Mouse (Mus musculus): ENCODE measurements around the gene Rora. TPM values are rescaled to one million over a fixed set of nuclear protein-coding genes. Genes with fewer than 3 reads are reported as not detected.

The Rora gene
- total RNA-seq, 2 experiments from 2014 or later, result 0.15 to 0.32 TPM

GRCm38 (mm10) chr9:68874544-68874943 lies 221.0 kb downstream of the Rora start:
- ATAC-seq (replicated peaks; ENCODE audit: poor library complexity, severe bottlenecking), result no peak

GRCm38 (mm10) chr9:68875791-68876190 lies 222.2 kb downstream of the Rora start:
- ATAC-seq (replicated peaks; ENCODE audit: poor library complexity, severe bottlenecking), result no peak

GRCm38 (mm10) chr9:68876289-68876688 lies 222.7 kb downstream of the Rora start:
- peak; percentile 65 for ATAC-seq (replicated peaks; ENCODE audit: poor library complexity, severe bottlenecking)

GRCm38 (mm10) chr9:68881896-68882295 lies 228.3 kb downstream of the Rora start:
- no peak for ATAC-seq (replicated peaks; ENCODE audit: poor library complexity, severe bottlenecking)

GRCm38 (mm10) chr9:68883005-68883404 lies 229.4 kb downstream of the Rora start:
- ATAC-seq (replicated peaks; ENCODE audit: poor library complexity, severe bottlenecking), result peak; percentile 53; the same call in 1 of the 2 replicates

GRCm38 (mm10) chr9:68883687-68884086 lies 230.1 kb downstream of the Rora start:
- ATAC-seq (replicated peaks; ENCODE audit: poor library complexity, severe bottlenecking), result no peak

- peak; percentile 54 for ATAC-seq (replicated peaks; ENCODE audit: poor library complexity, severe bottlenecking)
Measured at GRCm38 (mm10) chr9:68884451-68885035, 231.0 kb downstream of the Rora start.

GRCm38 (mm10) chr9:68888670-68889069 lies 235.1 kb downstream of the Rora start:
- peak; percentile 79 for ATAC-seq (replicated peaks; ENCODE audit: poor library complexity, severe bottlenecking)

GRCm38 (mm10) chr9:68891431-68891830 lies 237.8 kb downstream of the Rora start:
- ATAC-seq (replicated peaks; ENCODE audit: poor library complexity, severe bottlenecking), result no peak

- no peak for ATAC-seq (replicated peaks; ENCODE audit: poor library complexity, severe bottlenecking)
Measured at GRCm38 (mm10) chr9:68892356-68892755, 238.8 kb downstream of the Rora start.

GRCm38 (mm10) chr9:68892859-68893258 lies 239.3 kb downstream of the Rora start:
- ATAC-seq (replicated peaks; ENCODE audit: poor library complexity, severe bottlenecking), result no peak

GRCm38 (mm10) chr9:68898286-68898685 lies 244.7 kb downstream of the Rora start:
- ATAC-seq (replicated peaks; ENCODE audit: poor library complexity, severe bottlenecking), result no peak

GRCm38 (mm10) chr9:68899525-68900222 lies 246.1 kb downstream of the Rora start:
- ATAC-seq (replicated peaks; ENCODE audit: poor library complexity, severe bottlenecking), result no peak

GRCm38 (mm10) chr9:68906361-68906883 lies 252.8 kb downstream of the Rora start:
- ATAC-seq (replicated peaks; ENCODE audit: poor library complexity, severe bottlenecking), result no peak

GRCm38 (mm10) chr9:68912483-68913151 lies 259.0 kb downstream of the Rora start:
- ATAC-seq (replicated peaks; ENCODE audit: poor library complexity, severe bottlenecking), result no peak

GRCm38 (mm10) chr9:68913191-68913697 lies 259.7 kb downstream of the Rora start:
- ATAC-seq (replicated peaks; ENCODE audit: poor library complexity, severe bottlenecking), result no peak

- no peak for ATAC-seq (replicated peaks; ENCODE audit: poor library complexity, severe bottlenecking)
Measured at GRCm38 (mm10) chr9:68914541-68915275, 261.1 kb downstream of the Rora start.

GRCm38 (mm10) chr9:68916741-68917140 lies 263.2 kb downstream of the Rora start:
- ATAC-seq (replicated peaks; ENCODE audit: poor library complexity, severe bottlenecking), result no peak

GRCm38 (mm10) chr9:68923128-68923601 lies 269.6 kb downstream of the Rora start:
- ATAC-seq (replicated peaks; ENCODE audit: poor library complexity, severe bottlenecking), result no peak

- ATAC-seq (replicated peaks; ENCODE audit: poor library complexity, severe bottlenecking), result no peak
Measured at GRCm38 (mm10) chr9:68926406-68926805, 272.8 kb downstream of the Rora start.
